Mouse (Mus musculus): ENCODE measurements around the gene Mob1a.

DNA sequence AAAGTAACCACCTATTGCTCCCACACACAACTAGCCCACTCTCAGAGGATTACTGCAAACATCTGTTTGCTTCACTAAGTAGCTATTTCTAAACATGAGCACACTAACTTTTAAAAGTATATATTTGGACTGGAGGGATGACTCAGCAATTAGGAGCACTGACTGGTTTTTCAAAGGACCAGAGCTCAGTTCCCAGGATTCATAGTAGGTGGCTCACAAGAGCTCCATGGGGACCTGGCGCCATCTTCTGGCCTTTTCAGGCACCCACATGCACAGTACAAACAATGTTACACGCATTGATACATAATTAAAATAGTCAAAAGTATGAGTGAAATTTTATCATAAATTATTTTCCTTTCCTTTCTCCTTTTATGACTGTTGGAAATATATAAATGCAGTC lies 46.9 kb upstream of the Mob1a start:
- TF ChIP-seq GATA1 (IDR thresholded peaks at IDR 0.05; ENCODE audit: low read length) = no peak
- no peak for TF ChIP-seq TAL1 (IDR thresholded peaks at IDR 0.05; ENCODE audit: low read length)

Data from erythroblast, embryonic 14.5 days (primary cell).